7 mouse cellular contexts compared by ENCODE assay signal in the genomic region with DNA sequence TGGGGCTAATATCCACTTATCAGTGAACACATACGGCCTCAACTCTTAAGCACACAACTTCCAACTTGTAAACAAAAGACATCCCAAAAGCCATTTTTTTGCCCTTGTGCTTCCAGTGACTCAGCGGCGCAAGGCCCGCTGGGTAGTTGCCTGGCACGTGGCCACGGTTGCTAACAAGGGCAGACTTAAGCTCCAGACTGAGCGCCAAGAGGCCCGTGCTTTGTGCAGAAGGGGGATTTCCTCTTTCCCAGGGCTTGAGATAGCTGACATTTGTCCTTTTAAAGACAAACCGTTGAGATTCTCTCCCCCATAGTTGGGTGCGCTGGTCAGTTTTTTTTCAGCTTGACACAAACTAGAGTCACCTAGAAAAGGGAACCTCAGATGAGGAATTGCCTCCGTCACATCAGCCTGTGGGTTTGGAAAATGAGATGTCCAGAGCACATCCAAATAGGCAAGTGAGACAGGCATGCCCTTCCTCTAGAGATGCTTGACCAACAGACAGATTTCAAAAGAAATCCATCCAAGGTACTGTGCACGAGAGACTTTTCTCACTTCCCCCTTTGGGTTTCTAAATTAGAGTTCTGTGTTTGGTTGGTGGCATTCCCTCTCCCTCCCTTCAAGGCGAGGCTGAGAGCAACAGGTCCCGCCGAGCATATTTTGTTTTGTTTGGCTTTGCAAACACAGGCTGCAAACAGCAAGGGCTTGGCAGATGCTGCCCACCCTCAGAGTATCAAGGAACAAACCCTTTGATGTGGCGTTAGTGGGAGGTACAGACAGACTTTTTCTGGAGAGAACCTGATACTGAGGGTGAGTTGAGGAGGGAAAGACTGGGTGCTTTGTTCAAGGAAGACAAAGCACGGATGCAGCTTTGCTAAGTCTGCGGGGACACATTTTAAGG. TPM values are rescaled to one million over a fixed set of nuclear protein-coding genes. Genes with fewer than 3 reads are reported as not detected.
A peak's percentile ranks its signal among the peaks of the same experiment; 100 is the strongest.
DNase-seq lines count a peak whose midpoint lies in the region; ATAC-seq and TF ChIP-seq lines count a peak whose summit lies in the region.

No protein-coding gene starts in this region.

- H3K9ac ChIP-seq in embryonic facial prominence, embryonic 15.5 days: peak overlapping the region; percentile 28
- H3K9ac ChIP-seq in limb, embryonic 14.5 days (ENCODE audit: low read depth, low read length, severe bottlenecking): peak overlapping the region; percentile 38
- H3K9ac ChIP-seq in midbrain, embryonic 16.5 days (ENCODE audit: low read depth, low read length): no peak overlapping the region

- peaks cover 18% of the 10 kb centered on the region for H3K4me1 ChIP-seq in embryonic facial prominence, embryonic 15.5 days
- 0 out of 2 replicates have a peak, but pooled peaks cover 9% of the 10 kb centered on the region for H3K4me1 ChIP-seq in limb, embryonic 14.5 days (ENCODE audit: control insufficient read depth, insufficient read depth, low read length)
- peaks cover 7% of the 10 kb centered on the region for H3K4me1 ChIP-seq in midbrain, embryonic 16.5 days (ENCODE audit: control insufficient read depth, insufficient read depth, low read length)

- DNase-seq in adrenal gland, adult 2 months: peak; percentile 92
- DNase-seq in heart, adult 9 months (ENCODE audit: low spot score in 2 of 2): peak; percentile 78 to 89
- peak; percentile 73 for DNase-seq in kidney, adult 9 months
- peak; percentile 44 for DNase-seq in limb, embryonic 14.5 days (ENCODE audit: low spot score)
- peak; percentile 70 to 76 for DNase-seq in spleen, postnatal 36 days (ENCODE audit: low spot score in 2 of 2)

- no peaks in the 10 kb centered on the region for H3K27me3 ChIP-seq in embryonic facial prominence, embryonic 15.5 days
- H3K27me3 ChIP-seq in limb, embryonic 14.5 days (ENCODE audit: control insufficient read depth, insufficient read depth, low read length): no peaks in the 10 kb centered on the region
- H3K27me3 ChIP-seq in midbrain, embryonic 16.5 days (ENCODE audit: control insufficient read depth, insufficient read depth, low read depth, low read length): no peaks in the 10 kb centered on the region

- 34% methylated on average over 18 of the region's 18 CpGs for WGBS in embryonic facial prominence, embryonic 15.5 days
- WGBS in limb, embryonic 14.5 days: 42% methylated on average over 18 of the region's 18 CpGs
- WGBS in midbrain, embryonic 16.5 days: 29% methylated on average over 18 of the region's 18 CpGs

- ATAC-seq in embryonic facial prominence, embryonic 15.5 days (ENCODE audit: insufficient number of reproducible peaks, low FRiP score, low TSS enrichment, low read depth): peak; percentile 62
- ATAC-seq in limb, embryonic 14.5 days (ENCODE audit: low FRiP score, low read depth): 0 out of 2 replicates have a peak, but pooled peaks have one; percentile 9
- ATAC-seq in midbrain, embryonic 16.5 days: peak; percentile 54

- no peaks in the 10 kb centered on the region for H3K36me3 ChIP-seq in embryonic facial prominence, embryonic 15.5 days
- no peaks in the 10 kb centered on the region for H3K36me3 ChIP-seq in limb, embryonic 14.5 days (ENCODE audit: control insufficient read depth, insufficient read depth, low read length)
- no peaks in the 10 kb centered on the region for H3K36me3 ChIP-seq in midbrain, embryonic 16.5 days (ENCODE audit: control insufficient read depth, insufficient read depth, low read length)

- TF ChIP-seq POLR2A in limb, embryonic 14.5 days (IDR thresholded peaks at IDR 0.05; ENCODE audit: borderline replicate concordance, extremely low read depth, insufficient read depth, insufficient read length): no peak

- peak overlapping the region; percentile 70 for H3K4me2 ChIP-seq in embryonic facial prominence, embryonic 15.5 days (replicated peaks)
- peak overlapping the region; percentile 48 for H3K4me2 ChIP-seq in limb, embryonic 14.5 days (replicated peaks; ENCODE audit: low read depth, low read length, severe bottlenecking)
- peak overlapping the region; percentile 42 for H3K4me2 ChIP-seq in midbrain, embryonic 16.5 days (ENCODE audit: low read length)

- peak overlapping the region; percentile 38 for H3K4me3 ChIP-seq in embryonic facial prominence, embryonic 15.5 days (replicated peaks)
- H3K4me3 ChIP-seq in limb, embryonic 14.5 days (replicated peaks; ENCODE audit: low read length): peak overlapping the region; percentile 25
- peak overlapping the region; percentile 3; the same call in 1 of the 2 replicates for H3K4me3 ChIP-seq in midbrain, embryonic 16.5 days (ENCODE audit: low read depth, low read length)

- H3K9me3 ChIP-seq in embryonic facial prominence, embryonic 15.5 days (replicated peaks): no peaks in the 10 kb centered on the region
- H3K9me3 ChIP-seq in limb, embryonic 14.5 days (ENCODE audit: control insufficient read depth, low read length): no peaks in the 10 kb centered on the region
- H3K9me3 ChIP-seq in midbrain, embryonic 16.5 days (replicated peaks; ENCODE audit: control insufficient read depth, low read length, poor library complexity, severe bottlenecking): no peaks in the 10 kb centered on the region

- H3K27ac ChIP-seq in embryonic facial prominence, embryonic 15.5 days (replicated peaks): peak overlapping the region; percentile 87
- peak overlapping the region; percentile 3 for H3K27ac ChIP-seq in limb, embryonic 14.5 days (replicated peaks; ENCODE audit: low read depth, low read length)
- peak overlapping the region; percentile 56 for H3K27ac ChIP-seq in midbrain, embryonic 16.5 days (ENCODE audit: low read length)

RNA-seq across cellular contexts. Expression of a gene that starts 26.0 kb away (rescaled TPM):
- 1 to 10 TPM; 4.5 to 8.5 TPM for total RNA-seq in adrenal gland, adult 2 months (2021)
- polyA plus RNA-seq in adrenal gland, adult 2 months (2012; rRNA removed): 12.2 and 18.9 TPM in 2 replicates
- polyA plus RNA-seq in embryonic facial prominence, embryonic 15.5 days (2015; fragmentation: Nextera tagmentation; extraction: Ambion mirVana): 8.8 and 9.4 TPM in 2 replicates
- 11.2 and 14.5 TPM in 2 replicates for polyA plus RNA-seq in limb, embryonic 14.5 days (2012; rRNA removed)
- 11.1 and 12.0 TPM in 2 replicates for polyA plus RNA-seq in limb, embryonic 14.5 days (2014; fragmentation: Nextera tagmentation; extraction: Ambion mirVana)
- polyA plus RNA-seq in midbrain, embryonic 16.5 days (2015; fragmentation: Nextera tagmentation; extraction: Ambion mirVana): 8.4 and 9.8 TPM in 2 replicates

Comparison
In these comparisons a context has a peak if more than half of its experiments do, and no peak if none do; other contexts are left out.
1. Peak in every context shown above with its lines: DNase-seq, ATAC-seq, H3K4me3 ChIP-seq and H3K27ac ChIP-seq.
2. ATAC-seq: peak in every context shown above with its lines; median percentile 62 in embryonic facial prominence, embryonic 15.5 days; 54 in midbrain, embryonic 16.5 days; 9 in limb, embryonic 14.5 days.
3. H3K27ac ChIP-seq: peak in every context shown above with its lines; median percentile 87 in embryonic facial prominence, embryonic 15.5 days; 56 in midbrain, embryonic 16.5 days; 3 in limb, embryonic 14.5 days.